Mouse (Mus musculus) intestine, embryonic 16.5 days (tissue): ENCODE data around the gene Sgsm1. TPM values are rescaled to one million over a fixed set of nuclear protein-coding genes. Genes with fewer than 3 reads are reported as not detected.
A peak's percentile ranks its signal among the peaks of the same experiment; 100 is the strongest.

Source experiments
- ATAC-seq: fragments of 200-750 bp; cut with Nextera tagmentation; 2 replicates; pipeline ENCODE4 v1.8.0; 2017; ENCODE audit warnings: moderate TSS enrichment, moderate library complexity
- H3K27ac ChIP-seq: fragments of 300-500 bp; sonication (generic); 2 replicates; pipeline ENCODE4 v1.5.1; 2014; ENCODE audit warnings: mild to moderate bottlenecking, low read length
- H3K27me3 ChIP-seq: fragments of 300-500 bp; sonication (generic); replicated peaks from 2 replicates; pipeline ENCODE4 v1.6.1; 2014; ENCODE audit warnings: low read length, control low read depth, mixed read lengths; ENCODE audit not compliant: control insufficient read depth, insufficient read depth
- H3K36me3 ChIP-seq: fragments of 300-500 bp; sonication (generic); 2 replicates; pipeline ENCODE4 v1.6.1; 2014; ENCODE audit warnings: low read length, control low read depth; ENCODE audit not compliant: control insufficient read depth, insufficient read depth
- H3K4me1 ChIP-seq: fragments of 300-500 bp; sonication (generic); 2 replicates; pipeline ENCODE4 v1.6.1; 2014; ENCODE audit warnings: low read length, control low read depth, mixed read lengths; ENCODE audit not compliant: control insufficient read depth, insufficient read depth
- H3K4me2 ChIP-seq: fragments of 300-500 bp; sonication (generic); 2 replicates; pipeline ENCODE4 v1.6.1; 2014; ENCODE audit warnings: low read depth, low read length, control low read depth
- H3K4me3 ChIP-seq: fragments of 300-500 bp; sonication (generic); 2 replicates; pipeline ENCODE4 v1.5.1; 2014; ENCODE audit warnings: mild to moderate bottlenecking, low read length
- H3K9ac ChIP-seq: fragments of 300-500 bp; sonication (generic); 2 replicates; pipeline ENCODE4 v1.6.1; 2014; ENCODE audit warnings: low read depth, low read length
- H3K9me3 ChIP-seq: fragments of 300-500 bp; sonication (generic); 2 replicates; pipeline ENCODE4 v1.6.1; 2016; ENCODE audit warnings: low read length, control low read depth; ENCODE audit not compliant: control insufficient read depth
- WGBS: fragments of 180-500 bp; shearing (Covaris S2); extraction: QIAGEN DNeasy Blood & Tissue Kit; methylation state at CpG from one replicate; pipeline ENCODE4 v1.1.7; 2014; 5-methylcytosine and 5-hydroxymethylcytosine counted together
- polyA plus RNA-seq: library from polyadenylated mRNA; unstranded; fragments of >200 nt; fragmentation: Nextera tagmentation; extraction: Ambion mirVana; gene quantifications from 2 replicates; pipeline ENCODE4 v1.2.1, GENCODE M21; 2015

Gene Sgsm1
- polyA plus RNA-seq, 1 experiment from 2014 or later = 10.3 TPM

DNA sequence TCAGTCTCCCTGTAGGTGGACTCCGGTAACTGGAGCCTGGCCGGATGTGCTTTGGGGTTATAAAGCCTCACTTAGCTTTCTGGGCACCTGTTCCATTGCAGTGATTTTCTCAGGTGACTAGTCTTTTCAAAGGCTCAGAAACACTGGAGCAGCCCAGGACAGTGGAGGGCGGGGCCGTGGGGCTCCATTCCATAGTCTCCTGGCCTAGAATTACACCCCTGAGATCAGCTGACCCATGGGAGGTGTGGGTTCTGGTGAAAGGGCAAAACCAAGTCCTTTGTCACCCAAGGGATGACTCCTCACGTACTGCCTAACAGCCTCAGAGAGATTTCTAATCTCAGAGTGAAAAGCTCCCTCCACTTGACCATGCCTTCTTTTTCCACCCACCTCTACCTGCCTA, 80.4 kb downstream of the Sgsm1 start:
- ATAC-seq = peak; percentile 81
- Histone ChIP-seq H3K4me2 (no peak overlapping the region), H3K9ac (no peak overlapping the region), H3K36me3 (no peaks in the 10 kb centered on the region), H3K27me3 (no peaks in the 10 kb centered on the region), H3K9me3 (no peaks in the 10 kb centered on the region), H3K27ac (peak overlapping the region; percentile 35; the same call in 1 of the 2 replicates), H3K4me3 (no peak overlapping the region), H3K4me1 (peaks cover 16% of the 10 kb centered on the region)
- 64% methylated on average over 5 of the region's 5 CpGs for WGBS

DNA sequence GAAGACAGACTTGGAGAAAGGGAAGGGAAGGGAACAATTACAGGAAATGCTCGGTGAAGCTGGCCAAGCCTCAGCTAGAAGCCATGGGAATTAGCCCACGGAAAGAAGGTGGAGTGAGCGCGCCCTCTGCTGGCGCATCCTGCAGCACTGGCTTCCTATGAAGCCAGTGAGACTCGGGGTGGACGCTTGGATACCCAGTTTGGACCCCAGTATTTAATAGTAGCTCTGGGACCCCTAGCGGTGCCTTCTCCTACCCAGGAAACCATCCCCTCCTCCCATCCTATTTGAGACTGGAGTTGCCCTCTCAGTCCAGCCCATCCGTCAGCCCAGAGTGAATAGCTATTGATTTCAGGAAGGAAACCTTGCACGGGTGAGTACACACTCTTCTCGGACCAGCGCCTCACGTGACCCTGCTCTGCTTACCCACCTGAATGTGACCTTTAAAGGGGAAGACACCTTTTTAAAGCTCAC, 83.9 kb downstream of the Sgsm1 start, which contains the start of gene Tmem211:
Tmem211 (plus strand) TSS at position 278 of the 471 bp plus-strand sequence.
- Histone ChIP-seq H3K4me1 (peaks cover 16% of the 10 kb centered on the region), H3K4me3 (peak within 1 kb of the TSS; percentile 33), H3K9ac (peak within 1 kb of the TSS; percentile 66), H3K4me2 (peak within 1 kb of the TSS; percentile 59), H3K36me3 (no peaks in the 10 kb centered on the region), H3K27me3 (no peaks in the 10 kb centered on the region), H3K27ac (peak within 1 kb of the TSS; percentile 35), H3K9me3 (no peaks in the 10 kb centered on the region)
- WGBS = under 1% methylated on average over 13 of the region's 13 CpGs
- peak; percentile 75 for ATAC-seq

DNA sequence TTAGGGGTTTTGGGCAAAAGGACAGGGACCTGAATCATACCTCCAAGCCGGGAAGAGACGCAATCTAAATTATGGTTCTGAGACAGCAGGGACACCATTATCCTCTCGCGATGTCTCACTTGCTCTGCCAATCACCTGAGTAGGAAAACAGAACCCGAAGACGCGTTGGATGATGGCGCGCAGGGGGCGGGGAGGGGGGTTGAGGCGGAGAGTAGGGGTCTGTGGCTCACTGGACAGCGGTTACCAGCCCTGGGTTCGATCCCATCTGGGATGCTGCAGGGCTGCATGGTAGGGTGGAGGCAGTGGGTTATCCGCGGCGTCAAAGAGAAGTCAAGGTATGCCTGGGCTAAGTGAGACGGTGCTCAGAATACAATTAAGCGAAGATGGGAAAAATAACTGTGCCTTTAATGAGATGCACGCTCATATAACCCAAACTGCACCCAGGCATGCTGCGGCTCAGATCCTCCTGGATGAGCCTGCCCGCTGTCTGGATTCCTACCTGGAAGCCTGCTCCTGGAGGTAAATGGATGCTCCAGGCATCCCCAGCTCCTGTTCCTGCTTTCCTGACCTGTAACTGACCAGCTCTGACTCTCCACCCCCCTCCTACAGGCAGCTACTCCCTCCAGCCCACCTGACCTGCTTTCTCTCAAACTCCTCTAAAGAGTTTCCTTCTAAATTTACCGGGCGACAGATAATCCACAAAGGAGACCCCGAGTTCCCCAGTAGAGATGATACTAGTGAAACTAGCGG, 84.7 kb downstream of the Sgsm1 start:
- 26% methylated on average over 25 of the region's 25 CpGs for WGBS
- Histone ChIP-seq H3K4me2 (peak overlapping the region; percentile 59), H3K9me3 (no peaks in the 10 kb centered on the region), H3K9ac (peak overlapping the region; percentile 66; the same call in 1 of the 2 replicates), H3K36me3 (no peaks in the 10 kb centered on the region), H3K4me3 (peak overlapping the region; percentile 31; the same call in 1 of the 2 replicates), H3K27ac (peak overlapping the region; percentile 10; the same call in 1 of the 2 replicates), H3K4me1 (peaks cover 16% of the 10 kb centered on the region), H3K27me3 (no peaks in the 10 kb centered on the region)
- no peak for ATAC-seq

DNA sequence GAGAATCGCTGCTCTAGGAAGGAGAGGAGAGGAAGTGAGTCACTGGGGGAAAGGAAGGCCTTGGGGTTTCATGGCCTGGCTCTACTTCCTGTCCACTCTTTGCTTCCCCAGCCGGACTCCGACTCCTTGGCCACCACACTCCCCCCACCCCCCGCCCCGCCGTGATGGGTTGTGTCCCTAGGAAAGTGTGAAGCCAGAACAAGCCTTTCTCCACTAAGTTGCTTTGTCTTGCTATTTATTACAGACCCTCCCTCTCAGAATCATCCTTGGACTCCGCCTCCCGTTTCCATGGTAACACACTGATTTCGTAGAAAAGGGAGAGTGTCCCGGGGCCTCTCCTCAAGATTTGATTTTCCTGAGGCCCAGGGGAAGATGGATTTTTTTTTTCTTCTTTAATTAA, 85.3 kb downstream of the Sgsm1 start:
- ATAC-seq = no peak
- no peaks in the 10 kb centered on the region for H3K9me3 ChIP-seq
- no peak overlapping the region for H3K4me2 ChIP-seq
- no peaks in the 10 kb centered on the region for H3K36me3 ChIP-seq
- peaks cover 16% of the 10 kb centered on the region for H3K4me1 ChIP-seq
- H3K27me3 ChIP-seq = no peaks in the 10 kb centered on the region
- WGBS = 31% methylated on average over 10 of the region's 10 CpGs
- no peak overlapping the region for H3K27ac ChIP-seq
- H3K4me3 ChIP-seq = no peak overlapping the region
- H3K9ac ChIP-seq = no peak overlapping the region

DNA sequence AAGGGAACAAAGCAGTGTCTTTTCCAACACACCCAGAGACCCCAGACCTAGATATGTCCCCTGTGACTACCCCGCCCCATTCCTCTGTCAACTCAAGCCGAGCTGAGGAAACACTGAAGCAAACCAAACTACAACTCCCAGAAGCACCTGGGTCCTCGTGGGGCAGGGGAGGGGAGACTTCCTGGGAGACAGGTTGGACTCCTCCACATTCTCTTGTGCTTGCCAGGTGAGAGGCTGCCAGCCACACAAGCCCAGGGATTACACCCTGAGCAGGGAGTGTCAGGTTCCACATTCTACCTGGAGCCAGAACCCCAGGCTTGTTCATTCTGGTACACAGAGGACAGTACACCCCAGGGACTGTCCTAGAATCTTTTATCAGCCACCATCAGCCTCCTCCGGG, 86.7 kb downstream of the Sgsm1 start:
- Histone ChIP-seq H3K27ac (no peak overlapping the region), H3K36me3 (no peaks in the 10 kb centered on the region), H3K4me1 (peaks cover 17% of the 10 kb centered on the region), H3K9ac (no peak overlapping the region), H3K9me3 (no peaks in the 10 kb centered on the region), H3K4me2 (no peak overlapping the region), H3K27me3 (no peaks in the 10 kb centered on the region), H3K4me3 (no peak overlapping the region)
- ATAC-seq = no peak
- 48% methylated on average over 4 of the region's 4 CpGs for WGBS

DNA sequence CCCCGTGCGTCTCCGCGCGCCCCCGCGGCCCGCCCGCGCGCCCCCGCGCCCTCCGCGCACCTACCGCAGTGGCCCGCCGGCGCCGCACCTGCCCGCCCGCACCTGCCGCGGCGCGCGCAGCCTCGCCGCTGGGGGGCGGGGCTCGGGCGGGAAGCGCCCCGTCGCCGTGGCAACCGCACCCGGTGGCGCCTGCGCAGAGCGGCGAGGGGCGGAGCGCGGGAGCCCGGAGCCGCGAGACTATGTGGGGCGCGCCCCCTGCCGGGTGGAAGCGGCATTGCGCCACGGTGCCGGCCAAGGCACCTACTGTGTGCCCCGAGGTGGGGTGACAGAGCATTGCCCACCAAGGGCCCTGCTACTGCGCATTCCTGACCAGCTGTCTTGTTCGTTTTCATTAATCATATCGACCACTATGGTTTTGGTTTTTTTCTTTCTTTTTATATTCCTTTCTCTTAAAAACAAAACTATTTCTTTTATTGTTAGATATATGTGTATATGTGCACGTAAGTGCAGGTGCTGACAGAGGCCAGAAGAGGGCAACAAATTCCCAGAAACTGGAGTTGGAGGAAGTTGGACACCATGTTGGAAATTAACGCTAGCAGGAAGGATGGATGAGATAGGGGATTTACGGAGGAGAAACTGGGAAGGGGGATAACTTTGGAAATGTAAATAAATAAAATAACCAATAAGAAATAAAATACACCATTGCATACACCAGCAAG, 89.3 kb downstream of the Sgsm1 start, which contains the start of gene 2900026A02Rik:
2900026A02Rik (minus strand) TSS at position 90 of the 719 bp plus-strand sequence.
- Histone ChIP-seq H3K9me3 (no peaks in the 10 kb centered on the region), H3K27me3 (no peaks in the 10 kb centered on the region), H3K4me1 (peaks cover 27% of the 10 kb centered on the region), H3K4me3 (peak within 1 kb of the TSS; percentile 79), H3K9ac (peak within 1 kb of the TSS; percentile 79), H3K36me3 (no peaks in the 10 kb centered on the region), H3K4me2 (peak within 1 kb of the TSS; percentile 96), H3K27ac (peak within 1 kb of the TSS; percentile 91)
- ATAC-seq = peak; percentile 41
- WGBS = 11% methylated on average over 36 of the region's 62 CpGs

DNA sequence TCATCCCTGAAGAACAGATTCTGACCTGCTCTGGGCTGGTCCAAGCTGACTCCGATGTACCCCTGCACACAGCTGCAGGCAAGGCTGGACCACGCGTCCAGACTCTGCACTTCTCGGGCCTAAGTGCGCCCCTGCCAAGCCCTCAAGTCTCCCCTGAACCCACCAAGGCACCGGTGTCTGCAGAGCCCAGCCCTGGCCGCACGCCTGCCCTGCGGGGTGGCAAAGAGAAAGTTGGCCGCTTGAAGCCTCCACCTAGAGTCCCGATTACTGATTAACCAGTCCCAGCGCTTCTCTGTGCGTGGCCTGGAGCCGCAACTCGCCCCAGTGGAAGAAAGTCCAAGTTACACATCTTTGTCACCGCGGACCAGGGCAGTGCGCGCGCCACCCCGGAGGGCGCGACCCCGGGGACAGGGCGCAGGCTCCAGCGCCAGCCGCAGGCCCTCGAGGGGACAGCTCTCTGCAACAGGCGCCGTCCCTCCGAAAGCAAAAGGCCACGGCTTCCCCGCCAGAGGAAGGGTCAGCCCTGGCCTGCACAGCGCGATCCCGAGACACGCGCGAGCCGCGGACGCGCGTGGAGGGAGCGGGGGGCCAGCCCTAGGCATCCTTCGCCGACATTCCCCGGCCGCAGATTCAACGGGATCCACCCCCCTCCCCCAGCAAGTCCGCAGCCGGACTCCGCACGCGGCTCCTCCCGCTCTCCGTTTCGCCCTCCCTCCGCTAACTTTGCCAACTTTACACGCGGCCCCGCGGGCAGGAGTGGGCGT, 90.0 kb downstream of the Sgsm1 start:
- H3K4me2 ChIP-seq = peak overlapping the region; percentile 96
- WGBS = 1% methylated on average over 64 of the region's 64 CpGs
- H3K9me3 ChIP-seq = no peaks in the 10 kb centered on the region
- peaks cover 23% of the 10 kb centered on the region for H3K4me1 ChIP-seq
- H3K36me3 ChIP-seq = no peaks in the 10 kb centered on the region
- H3K27me3 ChIP-seq = no peaks in the 10 kb centered on the region
- H3K27ac ChIP-seq = peak overlapping the region; percentile 91
- peak overlapping the region; percentile 79 for H3K9ac ChIP-seq
- ATAC-seq = peak; percentile 47
- peak overlapping the region; percentile 79 for H3K4me3 ChIP-seq

DNA sequence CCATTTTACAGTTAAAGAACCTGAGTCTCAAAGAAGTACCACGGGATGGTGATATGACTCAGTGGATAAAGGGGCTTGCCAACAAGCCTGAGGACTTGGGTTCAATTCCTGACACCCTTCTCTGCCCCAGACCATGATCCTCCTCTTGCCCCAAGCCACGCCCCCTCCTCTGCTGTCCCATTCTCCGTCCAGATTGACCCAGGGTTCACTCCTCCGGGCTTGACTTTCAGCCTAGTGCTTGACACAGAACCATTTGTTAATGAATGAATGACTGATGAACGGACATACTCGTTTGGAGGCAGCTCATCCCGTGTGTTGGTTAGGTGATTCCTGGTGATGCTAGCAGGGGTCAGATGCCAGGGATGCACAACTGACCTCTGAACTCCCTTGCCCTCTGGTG, 90.7 kb downstream of the Sgsm1 start:
- no peak for ATAC-seq
- H3K36me3 ChIP-seq = no peaks in the 10 kb centered on the region
- H3K9ac ChIP-seq = peak overlapping the region; percentile 79; the same call in 1 of the 2 replicates

DNA sequence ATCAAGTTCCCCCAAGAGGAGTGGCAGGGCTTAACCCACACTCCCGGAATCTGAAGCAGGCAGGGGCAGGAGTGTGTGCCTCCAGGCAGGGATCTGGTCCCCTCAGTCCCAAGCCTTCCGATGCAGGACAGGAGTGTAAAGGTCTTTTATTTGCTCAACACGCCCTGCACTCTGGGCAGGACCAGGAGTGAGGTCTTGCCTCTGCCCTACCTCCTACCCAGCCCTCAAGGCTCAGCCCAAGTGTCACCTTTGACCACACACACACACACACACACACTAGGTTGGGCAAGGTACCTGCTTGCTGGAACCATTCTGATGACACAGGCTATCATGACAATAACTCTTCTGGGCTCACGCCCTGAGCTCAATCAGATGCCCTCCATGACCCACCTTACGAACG, 91.1 kb downstream of the Sgsm1 start:
- peak overlapping the region; percentile 96 for H3K4me2 ChIP-seq
- no peaks in the 10 kb centered on the region for H3K27me3 ChIP-seq
- H3K9ac ChIP-seq = peak overlapping the region; percentile 53
- peaks cover 24% of the 10 kb centered on the region for H3K4me1 ChIP-seq
- H3K9me3 ChIP-seq = no peaks in the 10 kb centered on the region
- ATAC-seq = peak; percentile 70
- peak overlapping the region; percentile 79 for H3K4me3 ChIP-seq
- H3K36me3 ChIP-seq = no peaks in the 10 kb centered on the region
- peak overlapping the region; percentile 91 for H3K27ac ChIP-seq
- WGBS = 58% methylated on average over 6 of the region's 6 CpGs

More for the DNA sequence above, 90.7 kb downstream of the Sgsm1 start:
- peaks cover 22% of the 10 kb centered on the region for H3K4me1 ChIP-seq
- H3K27ac ChIP-seq = peak overlapping the region; percentile 91
- H3K27me3 ChIP-seq = no peaks in the 10 kb centered on the region
- H3K4me2 ChIP-seq = peak overlapping the region; percentile 96
- no peaks in the 10 kb centered on the region for H3K9me3 ChIP-seq
- H3K4me3 ChIP-seq = peak overlapping the region; percentile 79
- 52% methylated on average over 7 of the region's 7 CpGs for WGBS
